Mouse (Mus musculus) olfactory bulb, adult 2 months (tissue): ENCODE measurements around the gene Ppp1r18. TPM values are rescaled to one million over a fixed set of nuclear protein-coding genes. Genes with fewer than 3 reads are reported as not detected.

ENCODE experiments used
- H3K27ac ChIP-seq: fragments of 200-500 bp; 2 replicates; pipeline ENCODE4 v1.5.1; 2012; ENCODE audit warnings: low read depth, low read length; ENCODE audit not compliant: insufficient read depth
- H3K4me1 ChIP-seq: fragments of 200-500 bp; 2 replicates; pipeline ENCODE4 v1.6.1; 2012; ENCODE audit warnings: low read length; ENCODE audit not compliant: control insufficient read depth, insufficient read depth
- H3K4me3 ChIP-seq: fragments of 200-500 bp; 2 replicates; pipeline ENCODE4 v1.5.1; 2012; ENCODE audit warnings: mild to moderate bottlenecking, low read depth, low read length, moderate library complexity; ENCODE audit not compliant: insufficient read depth
- CTCF ChIP-seq: fragments of 200-500 bp; IDR thresholded peaks from 2 replicates; pipeline ENCODE4 v1.5.1; 2012; ENCODE audit warnings: low read depth, mild to moderate bottlenecking, low read length, moderate library complexity; ENCODE audit not compliant: insufficient read depth
- POLR2A ChIP-seq: fragments of 200-500 bp; IDR thresholded peaks from 2 replicates; pipeline ENCODE4 v1.6.1; 2012; ENCODE audit warnings: mild to moderate bottlenecking, low read depth, low read length, moderate library complexity; ENCODE audit not compliant: insufficient read depth
- WGBS: fragments of 180-500 bp; shearing (Covaris S2); methylation state at CpG from one replicate; pipeline ENCODE4 v1.1.7; 2018; 5-methylcytosine and 5-hydroxymethylcytosine counted together
- polyA plus RNA-seq: library from polyadenylated mRNA; stranded (reverse); fragments of >200 nt; gene quantifications from 2 replicates; pipeline ENCODE4 v1.2.4, GENCODE M21; 2012; ENCODE audit warnings: low replicate concordance; ENCODE audit not compliant: missing spikeins, insufficient read depth, insufficient read length

The Ppp1r18 gene
- polyA plus RNA-seq, 1 experiment = not detected

DNA sequence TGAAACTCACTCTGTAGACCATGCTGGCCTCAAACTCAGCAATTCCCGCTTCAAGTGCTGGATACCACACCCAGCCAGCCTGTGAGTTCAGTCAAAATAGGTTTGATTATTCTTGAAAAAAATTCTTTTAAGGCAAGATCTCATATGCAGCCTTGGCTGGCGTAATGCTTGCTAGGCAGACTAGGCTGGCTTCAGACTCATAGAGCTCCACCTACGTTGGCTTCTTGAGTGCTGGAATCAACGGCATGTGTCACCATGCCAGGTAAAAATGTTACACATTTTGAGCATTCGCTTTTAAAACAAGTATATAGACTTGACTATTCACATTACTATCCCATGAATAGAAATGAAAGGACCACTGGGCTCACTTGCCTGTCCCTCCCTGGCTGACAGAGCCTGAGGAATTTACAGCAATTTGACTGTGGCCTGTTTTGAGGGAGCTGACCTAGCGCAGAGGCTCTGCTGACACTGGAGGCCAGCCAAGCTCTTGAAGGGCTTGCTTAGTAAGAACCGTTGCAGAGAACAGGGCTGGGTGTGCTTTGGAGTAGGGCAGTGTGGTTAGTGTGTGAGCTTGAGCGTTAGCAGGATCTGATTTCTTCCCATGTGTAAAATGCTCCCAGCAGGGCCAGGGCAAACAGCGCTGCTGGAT is 38.1 kb downstream of the Ppp1r18 start:
- no peak overlapping the region for H3K27ac ChIP-seq
- TF ChIP-seq POLR2A (no peak), CTCF (no peak)
- peaks cover 2% of the 10 kb centered on the region; the same call in 1 of the 2 replicates for H3K4me1 ChIP-seq
- H3K4me3 ChIP-seq = no peak overlapping the region
- WGBS = 80% methylated on average over 9 of the region's 9 CpGs

DNA sequence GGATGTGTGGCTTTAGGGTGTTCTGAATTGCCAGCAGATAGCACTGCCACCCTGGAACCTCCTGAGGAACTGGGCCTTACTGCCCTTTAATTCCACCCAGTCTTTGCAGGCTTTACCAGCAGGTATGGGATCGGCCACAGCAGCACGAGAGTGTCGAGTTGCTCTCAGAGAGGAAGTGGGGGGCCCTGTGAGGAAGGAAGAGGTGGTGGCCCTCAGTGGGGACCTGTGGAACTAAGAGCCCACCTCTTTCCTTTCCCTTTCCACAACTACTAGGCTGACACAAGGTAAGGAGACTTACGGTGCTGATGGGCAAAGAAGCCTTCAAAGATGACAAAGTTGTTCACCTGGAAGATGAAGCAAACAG is 38.6 kb downstream of the Ppp1r18 start:
- 83% methylated on average over 4 of the region's 4 CpGs for WGBS
- H3K4me3 ChIP-seq = no peak overlapping the region
- peaks cover 5% of the 10 kb centered on the region; the same call in 1 of the 2 replicates for H3K4me1 ChIP-seq
- TF ChIP-seq CTCF (no peak), POLR2A (no peak)
- H3K27ac ChIP-seq = no peak overlapping the region

GRCm38 (mm10) chr17:35905587-35905986 is 40.2 kb downstream of the Ppp1r18 start:
- Histone ChIP-seq H3K4me1 (peaks cover 12% of the 10 kb centered on the region), H3K4me3 (no peak overlapping the region), H3K27ac (no peak overlapping the region)
- TF ChIP-seq CTCF = no peak
- TF ChIP-seq POLR2A = no peak
- 90% methylated on average over 1 of the region's 1 CpGs for WGBS

- Histone ChIP-seq H3K4me1 (peaks cover 12% of the 10 kb centered on the region), H3K4me3 (no peak overlapping the region), H3K27ac (no peak overlapping the region)
- 65% methylated on average over 2 of the region's 2 CpGs for WGBS
- TF ChIP-seq CTCF (no peak), POLR2A (no peak)
Measured at GRCm38 (mm10) chr17:35907609-35908008, 42.2 kb downstream of the Ppp1r18 start.

DNA sequence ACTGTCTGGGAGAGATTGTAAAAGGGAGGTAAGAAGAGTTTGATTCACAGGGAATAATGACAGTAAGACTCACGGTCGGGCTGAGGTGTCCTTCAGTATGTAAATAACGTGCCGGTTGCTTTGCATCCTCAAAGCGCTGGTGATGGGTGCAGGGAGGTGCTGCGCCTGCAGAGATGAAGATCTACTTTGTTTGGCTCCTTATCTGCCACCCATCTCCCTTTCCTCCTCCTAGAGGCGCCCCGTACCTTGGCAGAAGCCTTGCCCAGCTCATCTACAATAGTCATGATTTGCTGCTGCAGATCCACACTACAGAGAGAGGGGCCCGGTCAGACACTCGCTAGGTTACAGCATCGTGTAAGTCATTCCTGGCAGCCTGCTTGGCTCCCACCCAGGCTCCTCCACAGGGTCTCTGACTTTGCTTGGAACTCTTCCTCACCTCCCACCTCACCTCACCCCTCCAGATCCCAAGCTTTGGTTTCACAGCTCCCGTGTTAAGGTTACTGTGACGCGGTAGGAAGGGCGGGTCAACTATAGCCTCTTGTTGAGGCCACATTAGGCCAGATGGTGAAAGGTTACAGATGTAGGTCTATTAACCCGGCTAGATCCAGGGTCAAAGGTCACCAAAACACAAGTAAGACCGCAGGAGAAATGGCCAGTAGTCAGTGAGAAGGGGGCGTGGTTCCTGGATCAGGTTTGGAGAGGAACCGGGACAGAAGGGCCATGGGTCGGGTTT is 44.0 kb downstream of the Ppp1r18 start:
- H3K4me1 ChIP-seq = peaks cover 12% of the 10 kb centered on the region
- H3K27ac ChIP-seq = peak overlapping the region; percentile 65; the same call in 1 of the 2 replicates
- TF ChIP-seq POLR2A = no peak
- no peak for TF ChIP-seq CTCF
- WGBS = 14% methylated on average over 20 of the region's 20 CpGs
- peak overlapping the region; percentile 80 for H3K4me3 ChIP-seq

DNA sequence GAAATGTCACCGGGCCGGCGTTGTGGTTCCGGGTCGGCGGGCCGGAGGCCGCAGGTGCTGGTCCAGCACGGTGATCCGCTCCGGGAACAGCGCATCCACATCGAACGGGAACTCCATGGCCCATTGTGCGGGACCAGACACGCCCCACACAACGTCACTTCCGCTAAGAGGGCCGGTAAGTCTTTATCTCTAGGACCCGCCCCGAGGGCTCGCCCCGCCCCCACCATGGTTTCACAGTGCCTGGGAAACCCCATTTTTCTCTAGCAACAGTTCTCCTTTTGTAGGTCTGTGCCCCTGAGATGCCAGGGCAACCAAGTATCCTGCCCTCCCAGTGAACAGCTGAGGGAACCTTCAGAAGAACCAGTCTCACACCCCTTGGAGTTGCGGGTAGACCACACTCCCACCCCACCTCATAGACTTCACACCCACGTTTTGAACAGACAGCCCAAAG is 44.6 kb downstream of the Ppp1r18 start, which contains the start of gene Atat1:
TSS of gene Atat1 (minus strand) at position 157 of the 451 bp plus-strand sequence.
- TF ChIP-seq POLR2A (peak; percentile 72), CTCF (no peak)
- peak within 1 kb of the TSS; percentile 80 for H3K4me3 ChIP-seq
- 2% methylated on average over 25 of the region's 25 CpGs for WGBS
- peaks cover 12% of the 10 kb centered on the region for H3K4me1 ChIP-seq
- H3K27ac ChIP-seq = peak within 1 kb of the TSS; percentile 81

GRCm38 (mm10) chr17:35914975-35915374 is 49.6 kb downstream of the Ppp1r18 start:
- Histone ChIP-seq H3K4me3 (no peak overlapping the region), H3K27ac (no peak overlapping the region), H3K4me1 (peaks cover 9% of the 10 kb centered on the region)
- no peak for TF ChIP-seq POLR2A
- TF ChIP-seq CTCF = no peak
- WGBS = 82% methylated on average over 6 of the region's 6 CpGs

DNA sequence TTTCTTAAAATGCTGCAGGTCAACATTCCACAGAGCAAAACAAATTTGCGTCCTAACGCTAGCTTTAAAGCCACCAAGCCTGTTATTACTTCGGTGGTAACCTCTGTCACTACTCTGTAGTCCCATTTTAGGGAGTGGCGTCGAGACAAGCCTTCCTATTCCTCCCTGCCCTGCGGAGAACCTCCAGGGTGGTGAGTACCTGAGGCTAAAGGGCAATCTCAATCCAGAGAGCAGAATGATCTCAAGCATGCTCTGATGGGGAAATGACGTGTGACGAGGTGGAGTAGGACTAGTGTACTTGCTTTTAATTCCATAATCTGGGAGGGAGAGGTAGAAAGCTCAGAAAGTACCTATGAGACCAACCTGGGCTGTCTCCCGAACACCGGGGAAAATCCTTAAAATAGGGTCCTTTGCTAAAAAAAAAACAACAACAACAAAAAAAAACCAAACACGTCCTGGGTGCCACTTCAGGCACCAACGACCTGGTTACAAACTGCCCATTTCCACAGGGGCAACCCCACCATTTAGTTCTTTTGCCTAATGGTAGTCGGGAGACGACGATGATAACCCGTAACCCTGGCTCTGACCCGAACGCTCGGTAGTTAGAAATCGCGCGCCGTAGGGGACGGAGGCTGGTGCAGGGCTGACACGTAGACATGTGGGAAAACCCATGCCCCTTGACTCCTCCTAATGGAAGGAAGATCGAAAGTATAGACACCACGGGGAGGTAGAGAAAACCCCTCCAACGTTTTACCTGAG is 50.3 kb downstream of the Ppp1r18 start:
- Histone ChIP-seq H3K27ac (peak overlapping the region; percentile 7), H3K4me3 (peak overlapping the region; percentile 70), H3K4me1 (peaks cover 7% of the 10 kb centered on the region)
- no peak for TF ChIP-seq CTCF
- no peak; the same call in 1 of the 2 replicates for TF ChIP-seq POLR2A
- 2% methylated on average over 28 of the region's 28 CpGs for WGBS
